Mouse (Mus musculus) heart, postnatal 4 days (tissue): Measurements from ENCODE around the gene Nhlrc4. TPM values are rescaled to one million over a fixed set of nuclear protein-coding genes. Genes with fewer than 3 reads are reported as not detected.

Experiments used
- DNase-seq: peaks from one replicate; pipeline ENCODE4 v3.0.0; 2021
- total RNA-seq, 2 experiments: library from RNA; stranded (reverse); gene quantifications; 2 replicates each; pipeline ENCODE4 v1.2.3; 2021

Gene Nhlrc4
- not detected for total RNA-seq

- no peak for DNase-seq
Observed at GRCm38 (mm10) chr17:25944366-25945163, at the start of gene Nhlrc4, which contains the start of gene Pigq. TSS of gene Nhlrc4 (minus strand) at chr17:25944961. TSS of gene Pigq (minus strand) at chr17:25944936.

GRCm38 (mm10) chr17:25993489-25993888 is 48.7 kb upstream of the Nhlrc4 start:
- no peak for DNase-seq

- no peak for DNase-seq
Observed at GRCm38 (mm10) chr17:25992274-25992673, 47.5 kb upstream of the Nhlrc4 start.

- no peak for DNase-seq
Observed at GRCm38 (mm10) chr17:25990331-25990730, 45.6 kb upstream of the Nhlrc4 start.

GRCm38 (mm10) chr17:25985306-25986294 is 40.8 kb upstream of the Nhlrc4 start, which contains the start of gene Capn15:
TSS of gene Capn15 (minus strand) at chr17:25985796.
- DNase-seq, result peak; percentile 94

- DNase-seq, result no peak
Observed at GRCm38 (mm10) chr17:25984556-25985305, 40.0 kb upstream of the Nhlrc4 start.

- no peak for DNase-seq
Observed at GRCm38 (mm10) chr17:25984066-25984465, 39.3 kb upstream of the Nhlrc4 start.

GRCm38 (mm10) chr17:25982913-25983312 is 38.2 kb upstream of the Nhlrc4 start:
- no peak for DNase-seq

GRCm38 (mm10) chr17:25980854-25981253 is 36.1 kb upstream of the Nhlrc4 start:
- peak; percentile 23 for DNase-seq

GRCm38 (mm10) chr17:25979829-25980738 is 35.3 kb upstream of the Nhlrc4 start:
- DNase-seq, result no peak

GRCm38 (mm10) chr17:25970954-25971707 is 26.4 kb upstream of the Nhlrc4 start:
- DNase-seq, result no peak

GRCm38 (mm10) chr17:25970448-25970847 is 25.7 kb upstream of the Nhlrc4 start:
- no peak for DNase-seq

GRCm38 (mm10) chr17:25968176-25968575 is 23.4 kb upstream of the Nhlrc4 start:
- DNase-seq, result no peak

GRCm38 (mm10) chr17:25967652-25968051 is 22.9 kb upstream of the Nhlrc4 start:
- peak; percentile 43 for DNase-seq

- DNase-seq, result no peak
Observed at GRCm38 (mm10) chr17:25964271-25964670, 19.5 kb upstream of the Nhlrc4 start.

- no peak for DNase-seq
Observed at GRCm38 (mm10) chr17:25962413-25962905, 17.7 kb upstream of the Nhlrc4 start.

- DNase-seq, result no peak
Observed at GRCm38 (mm10) chr17:25961566-25961965, 16.8 kb upstream of the Nhlrc4 start.

- DNase-seq, result no peak
Observed at GRCm38 (mm10) chr17:25959630-25960467, 15.1 kb upstream of the Nhlrc4 start.
